Mouse (Mus musculus) frontal cortex, postnatal 10 days (tissue): ENCODE results near the gene Gal3st2c.
"Not testable (repeated sequence)": the region's sequence is repeated elsewhere in the genome, so short reads cannot be mapped to it uniquely, and the experiment has no call there.

ENCODE experiments used
- DNase-seq, 2 experiments: peaks; one replicate each; pipeline ENCODE4 v3.0.0; 2022; ENCODE audit warnings: low spot score in 2 of 2, mixed read lengths in 1 of 2

Gal3st2c gene

DNA sequence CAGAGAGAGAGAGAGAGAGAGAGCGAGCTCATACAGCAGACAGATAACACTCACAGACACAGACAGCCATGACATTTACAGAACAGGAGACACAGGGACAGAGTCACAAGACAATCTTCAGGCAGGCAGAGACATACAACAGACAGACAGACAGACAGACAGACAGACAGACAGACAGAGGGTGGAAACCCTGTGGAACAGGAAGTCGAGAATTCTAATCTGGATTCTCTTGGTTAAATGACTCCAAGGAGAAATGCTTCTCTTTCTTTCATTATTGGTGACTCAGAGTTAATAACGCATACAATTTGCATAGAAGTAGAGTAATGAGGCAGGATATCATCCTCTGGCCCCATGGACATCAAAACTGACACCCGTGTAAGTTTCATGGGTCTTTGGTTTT is 56.2 kb downstream of the Gal3st2c start:
- DNase-seq = no peak

DNA sequence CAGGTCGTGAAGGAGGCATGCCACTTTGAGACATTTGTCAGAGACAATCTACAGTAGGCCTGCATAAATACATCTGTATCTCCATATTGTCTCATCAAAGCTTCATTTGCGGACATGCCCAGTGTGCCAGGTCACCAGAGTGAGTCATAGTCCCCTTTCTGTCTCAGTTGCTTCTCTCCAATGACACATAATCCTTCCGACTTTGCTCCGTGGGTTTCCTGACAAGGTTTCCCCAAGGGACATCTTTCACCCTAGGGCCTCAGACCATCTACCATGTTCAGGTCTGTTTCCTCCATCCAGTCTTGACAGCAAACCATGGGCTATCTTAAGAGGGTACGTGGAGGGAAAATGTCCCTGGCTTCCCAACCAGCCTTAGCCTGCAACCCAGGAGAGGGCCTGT is 60.8 kb downstream of the Gal3st2c start:
- DNase-seq = no peak

DNA sequence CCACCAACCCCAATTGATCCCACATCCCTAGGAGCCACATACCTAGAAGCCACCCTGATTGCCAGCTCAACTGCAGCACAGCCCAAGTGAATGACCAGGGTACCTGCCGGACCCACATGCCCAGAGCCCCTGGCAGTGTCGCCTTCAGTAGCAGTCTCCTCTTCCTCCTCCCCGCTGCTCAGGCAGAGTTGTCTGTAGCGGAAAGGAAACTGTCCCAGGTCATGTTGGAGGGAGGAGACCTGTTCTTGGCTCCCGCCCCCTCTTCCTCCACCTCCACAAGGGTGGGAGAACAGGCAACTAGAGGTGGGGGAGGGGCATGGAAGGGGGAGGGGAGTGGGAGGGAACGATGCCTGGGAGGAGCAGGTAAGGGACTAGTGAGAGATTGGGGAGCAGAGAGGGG is 62.1 kb downstream of the Gal3st2c start, which contains the start of gene Pdcd1:
Gene Pdcd1, minus strand, starts transcription at position 181 of the 400 bp plus-strand sequence.
- DNase-seq = no peak

DNA sequence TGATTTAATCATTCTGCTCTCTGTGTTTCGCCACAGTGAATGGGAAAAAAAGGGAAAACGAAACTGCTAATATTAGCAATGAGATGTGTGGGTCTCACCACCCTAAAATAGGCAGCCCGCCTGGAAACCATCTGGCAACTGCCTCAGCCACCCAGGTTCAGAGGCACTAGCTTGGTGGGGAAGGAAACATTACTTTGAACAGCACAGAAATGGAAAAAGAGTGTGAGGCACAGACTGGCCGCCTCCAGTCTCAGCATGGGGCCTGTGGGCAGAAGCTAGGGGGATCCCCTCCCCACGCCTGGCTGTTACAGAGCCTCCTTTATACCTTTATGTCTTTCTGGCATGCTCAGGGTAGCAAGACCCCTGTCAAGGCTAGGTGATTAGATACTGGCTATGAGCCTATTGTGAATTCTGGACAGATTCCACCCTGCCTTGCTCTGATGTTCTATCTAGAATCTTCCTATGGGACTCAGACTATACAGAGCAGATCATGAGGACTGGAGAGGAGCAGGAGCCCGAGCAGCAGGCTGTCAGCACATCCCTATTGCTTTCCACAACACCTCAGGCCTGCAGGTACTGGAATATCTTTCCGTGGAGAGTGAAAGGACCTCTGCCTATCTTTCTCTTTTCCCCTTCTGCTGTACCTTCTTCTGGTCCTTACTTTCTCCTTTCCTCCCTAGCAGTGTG is 63.4 kb downstream of the Gal3st2c start:
- peak; percentile 53 to 60 for DNase-seq

DNA sequence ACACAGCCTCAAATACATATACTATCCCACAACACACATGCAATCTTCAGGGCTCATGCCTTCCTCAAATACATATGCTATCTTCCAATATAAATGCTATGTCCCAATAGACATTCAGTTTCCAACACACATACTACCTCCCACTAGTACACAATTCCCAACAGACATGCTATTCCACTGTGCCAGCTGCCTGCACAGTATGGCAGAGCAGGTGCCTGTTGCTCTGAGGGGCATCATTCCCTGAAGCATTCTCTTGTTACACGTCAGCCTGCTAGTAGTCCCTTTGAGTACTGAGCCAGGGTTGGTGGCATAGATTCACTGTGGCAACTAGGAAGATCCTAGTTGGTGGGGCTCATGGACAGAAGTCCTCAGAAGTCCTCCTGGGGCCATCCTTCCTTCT is 64.2 kb downstream of the Gal3st2c start:
- DNase-seq = no peak

DNA sequence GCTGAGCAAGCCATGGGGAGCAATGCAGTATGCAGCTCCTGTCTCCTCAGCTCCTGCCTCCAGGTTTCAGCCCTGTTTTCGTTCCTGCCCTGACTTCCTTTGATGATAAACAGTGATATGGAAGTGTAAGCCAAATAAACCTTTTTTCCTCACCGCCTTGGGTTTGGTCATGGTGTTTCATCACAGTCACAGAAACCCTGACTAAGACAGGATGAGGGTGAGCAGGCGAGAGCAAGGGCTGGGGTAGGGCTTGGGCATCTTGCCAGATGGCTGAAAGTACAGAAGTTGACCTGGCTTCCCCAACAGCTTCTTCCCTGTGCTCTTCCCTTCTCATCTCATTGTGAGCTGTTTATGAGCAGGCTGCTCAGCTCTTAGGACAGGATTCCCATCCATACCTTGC is 65.7 kb downstream of the Gal3st2c start:
- no peak for DNase-seq

DNA sequence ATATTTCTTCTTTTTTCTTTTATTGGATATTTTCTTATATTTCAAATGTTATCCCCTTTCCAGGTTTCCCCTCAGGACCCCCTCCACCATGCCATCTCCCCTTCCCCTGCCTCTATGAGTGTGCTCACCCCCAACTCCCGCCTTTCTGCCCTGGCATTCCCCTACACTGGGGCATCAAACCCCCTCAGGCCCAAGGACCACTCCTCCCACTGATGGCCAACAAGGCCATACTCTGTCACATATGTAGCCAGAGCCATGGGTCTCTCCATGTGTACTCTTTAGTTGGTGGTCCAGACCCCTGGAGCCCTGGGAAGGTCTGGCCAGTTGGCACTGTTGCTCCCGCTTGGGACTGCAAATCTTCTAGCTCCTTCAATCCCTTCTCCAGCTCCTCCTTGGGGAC is 67.1 kb downstream of the Gal3st2c start:
- DNase-seq = no peak

DNA sequence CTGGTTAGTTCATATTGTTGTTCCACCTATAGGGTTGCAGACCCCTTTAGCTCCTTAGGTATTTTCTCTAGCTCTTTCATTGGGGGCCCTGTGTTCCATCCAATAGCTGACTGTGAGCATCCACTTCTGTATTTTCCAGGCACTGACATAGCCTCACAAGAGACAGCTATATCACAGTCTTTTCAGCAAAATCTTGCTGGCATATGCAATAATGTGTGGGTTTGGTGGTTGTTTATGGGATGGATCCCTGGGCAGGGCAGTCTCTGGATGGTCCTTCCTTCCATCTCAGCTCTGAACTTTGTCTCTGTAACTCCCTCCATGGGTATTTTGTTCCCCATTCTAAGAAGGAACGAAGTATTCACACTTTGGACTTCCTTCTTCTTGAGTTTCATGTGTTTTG is 68.0 kb downstream of the Gal3st2c start:
- not testable (repeated sequence) for DNase-seq
